Mouse (Mus musculus) lung, embryonic 16.5 days (tissue): ENCODE results near the gene Tmem174. TPM values are rescaled to one million over a fixed set of nuclear protein-coding genes. Genes with fewer than 3 reads are reported as not detected.
A peak's percentile ranks its signal among the peaks of the same experiment; 100 is the strongest.

Experiments used
- ATAC-seq: fragments of 200-750 bp; cut with Nextera tagmentation; 2 replicates; pipeline ENCODE4 v1.8.0; 2017; ENCODE audit warnings: low read depth, mild to moderate bottlenecking, moderate library complexity
- H3K27ac ChIP-seq: fragments of 300-500 bp; sonication (generic); 2 replicates; pipeline ENCODE4 v1.5.1; 2014; ENCODE audit warnings: mild to moderate bottlenecking, control low read depth, low read length
- H3K27me3 ChIP-seq: fragments of 300-500 bp; sonication (generic); 2 replicates; pipeline ENCODE4 v1.6.1; 2014; ENCODE audit warnings: low read depth, low read length, mixed read lengths; ENCODE audit not compliant: control insufficient read depth, insufficient read depth
- H3K36me3 ChIP-seq: fragments of 300-500 bp; sonication (generic); 2 replicates; pipeline ENCODE4 v1.6.1; 2014; ENCODE audit warnings: low read length; ENCODE audit not compliant: control insufficient read depth, insufficient read depth
- H3K4me1 ChIP-seq: fragments of 300-500 bp; sonication (generic); replicated peaks from 2 replicates; pipeline ENCODE4 v1.6.1; 2014; ENCODE audit warnings: low read length, mixed read lengths; ENCODE audit not compliant: control insufficient read depth, insufficient read depth
- H3K4me2 ChIP-seq: fragments of 300-500 bp; sonication (generic); 2 replicates; pipeline ENCODE4 v1.6.1; 2014; ENCODE audit warnings: low read depth, low read length, control low read depth
- H3K4me3 ChIP-seq: fragments of 300-500 bp; sonication (generic); 2 replicates; pipeline ENCODE4 v1.5.1; 2014; ENCODE audit warnings: mild to moderate bottlenecking, low read length, control low read depth
- H3K9ac ChIP-seq: fragments of 300-500 bp; sonication (generic); 2 replicates; pipeline ENCODE4 v1.6.1; 2014; ENCODE audit warnings: low read length, control low read depth
- H3K9me3 ChIP-seq: fragments of 300-500 bp; sonication (generic); 2 replicates; pipeline ENCODE4 v1.6.1; 2016; ENCODE audit warnings: low read length; ENCODE audit not compliant: control insufficient read depth
- WGBS: fragments of 180-500 bp; shearing (Covaris S2); extraction: QIAGEN DNeasy Blood & Tissue Kit; methylation state at CpG from one replicate; pipeline ENCODE4 v1.1.7; 2014; 5-methylcytosine and 5-hydroxymethylcytosine counted together
- polyA plus RNA-seq: library from polyadenylated mRNA; unstranded; fragments of >200 nt; fragmentation: Nextera tagmentation; extraction: Ambion mirVana; gene quantifications from 2 replicates; pipeline ENCODE4 v1.2.1, GENCODE M21; 2015

Tmem174 gene
- not detected in 2 replicates for polyA plus RNA-seq

GRCm38 (mm10) chr13:98637145-98637544 lies at the start of gene Tmem174:
Gene Tmem174 (minus strand): TSS chr13:98637410.
- 81% methylated on average over 12 of the region's 12 CpGs for WGBS
- Histone ChIP-seq H3K9me3 (0 out of 2 replicates have a peak, but pooled peaks cover 4% of the 10 kb centered on the region), H3K4me3 (no peak within 1 kb of the TSS), H3K9ac (no peak within 1 kb of the TSS), H3K4me1 (no peaks in the 10 kb centered on the region), H3K36me3 (no peaks in the 10 kb centered on the region), H3K27ac (no peak within 1 kb of the TSS), H3K4me2 (no peak within 1 kb of the TSS), H3K27me3 (no peaks in the 10 kb centered on the region)
- no peak for ATAC-seq

GRCm38 (mm10) chr13:98684144-98684900 lies 47.1 kb upstream of the Tmem174 start:
- no peak for ATAC-seq
- no peaks in the 10 kb centered on the region for H3K36me3 ChIP-seq
- H3K9ac ChIP-seq, result no peak overlapping the region
- no peaks in the 10 kb centered on the region for H3K9me3 ChIP-seq
- peak overlapping the region; percentile 38; the same call in 1 of the 2 replicates for H3K27ac ChIP-seq
- WGBS, result 53% methylated on average over 9 of the region's 9 CpGs
- H3K27me3 ChIP-seq, result no peaks in the 10 kb centered on the region
- H3K4me2 ChIP-seq, result no peak overlapping the region
- no peak overlapping the region for H3K4me3 ChIP-seq
- H3K4me1 ChIP-seq, result peaks cover 12% of the 10 kb centered on the region

GRCm38 (mm10) chr13:98683412-98683811 lies 46.2 kb upstream of the Tmem174 start:
- Histone ChIP-seq H3K4me3 (no peak overlapping the region), H3K27ac (no peak overlapping the region), H3K4me1 (peaks cover 9% of the 10 kb centered on the region), H3K4me2 (no peak overlapping the region), H3K9me3 (no peaks in the 10 kb centered on the region), H3K9ac (no peak overlapping the region), H3K27me3 (no peaks in the 10 kb centered on the region), H3K36me3 (no peaks in the 10 kb centered on the region)
- no peak for ATAC-seq
- 90% methylated on average over 2 of the region's 2 CpGs for WGBS

- Histone ChIP-seq H3K27ac (no peak overlapping the region), H3K36me3 (no peaks in the 10 kb centered on the region), H3K9me3 (no peaks in the 10 kb centered on the region), H3K4me2 (no peak overlapping the region), H3K9ac (no peak overlapping the region), H3K4me3 (no peak overlapping the region), H3K4me1 (peaks cover 9% of the 10 kb centered on the region), H3K27me3 (no peaks in the 10 kb centered on the region)
- ATAC-seq, result peak; percentile 49; the same call in 1 of the 2 replicates
- 45% methylated on average over 5 of the region's 5 CpGs for WGBS
Observed at GRCm38 (mm10) chr13:98680470-98681060, 43.4 kb upstream of the Tmem174 start.

GRCm38 (mm10) chr13:98679631-98680041 lies 42.4 kb upstream of the Tmem174 start:
- H3K9ac ChIP-seq, result no peak overlapping the region
- 23% methylated on average over 4 of the region's 4 CpGs for WGBS
- H3K27me3 ChIP-seq, result no peaks in the 10 kb centered on the region
- peak overlapping the region; percentile 20; the same call in 1 of the 2 replicates for H3K27ac ChIP-seq
- H3K9me3 ChIP-seq, result no peaks in the 10 kb centered on the region
- H3K36me3 ChIP-seq, result no peaks in the 10 kb centered on the region
- peaks cover 9% of the 10 kb centered on the region for H3K4me1 ChIP-seq
- H3K4me3 ChIP-seq, result no peak overlapping the region
- H3K4me2 ChIP-seq, result no peak overlapping the region
- ATAC-seq, result peak; percentile 60

- Histone ChIP-seq H3K4me1 (peaks cover 9% of the 10 kb centered on the region), H3K27me3 (no peaks in the 10 kb centered on the region), H3K4me2 (no peak overlapping the region), H3K36me3 (no peaks in the 10 kb centered on the region), H3K9me3 (no peaks in the 10 kb centered on the region), H3K27ac (no peak overlapping the region), H3K4me3 (no peak overlapping the region), H3K9ac (no peak overlapping the region)
- 90% methylated on average over 1 of the region's 1 CpGs for WGBS
- no peak for ATAC-seq
Observed at GRCm38 (mm10) chr13:98679230-98679629, 42.0 kb upstream of the Tmem174 start.

- Histone ChIP-seq H3K36me3 (no peaks in the 10 kb centered on the region), H3K4me1 (no peaks in the 10 kb centered on the region), H3K9me3 (no peaks in the 10 kb centered on the region), H3K27me3 (no peaks in the 10 kb centered on the region), H3K9ac (no peak overlapping the region), H3K4me2 (no peak overlapping the region), H3K27ac (no peak overlapping the region), H3K4me3 (no peak overlapping the region)
- ATAC-seq, result no peak
- WGBS, result 49% methylated on average over 4 of the region's 4 CpGs
Observed at GRCm38 (mm10) chr13:98673922-98674321, 36.7 kb upstream of the Tmem174 start.

- 66% methylated on average over 3 of the region's 3 CpGs for WGBS
- Histone ChIP-seq H3K4me2 (no peak overlapping the region), H3K9me3 (no peaks in the 10 kb centered on the region), H3K27ac (no peak overlapping the region), H3K4me3 (no peak overlapping the region), H3K9ac (no peak overlapping the region), H3K4me1 (no peaks in the 10 kb centered on the region), H3K27me3 (no peaks in the 10 kb centered on the region), H3K36me3 (no peaks in the 10 kb centered on the region)
- no peak for ATAC-seq
Observed at GRCm38 (mm10) chr13:98669296-98669695, 32.1 kb upstream of the Tmem174 start.

GRCm38 (mm10) chr13:98667316-98667715 lies 30.1 kb upstream of the Tmem174 start:
- Histone ChIP-seq H3K27ac (no peak overlapping the region), H3K4me3 (no peak overlapping the region), H3K36me3 (no peaks in the 10 kb centered on the region), H3K4me2 (no peak overlapping the region), H3K9ac (no peak overlapping the region), H3K9me3 (no peaks in the 10 kb centered on the region), H3K27me3 (no peaks in the 10 kb centered on the region), H3K4me1 (no peaks in the 10 kb centered on the region)
- WGBS, result 66% methylated on average over 3 of the region's 3 CpGs
- ATAC-seq, result no peak
